7 mouse cellular contexts compared by ENCODE assay signal in genomic region chr3:94310491-94310890, GRCm38 (mm10). TPM values are rescaled to one million over a fixed set of nuclear protein-coding genes. Genes with fewer than 3 reads are reported as not detected.
A peak's percentile ranks its signal among the peaks of the same experiment; 100 is the strongest.
DNase-seq lines count a peak whose midpoint lies in the region; ATAC-seq and TF ChIP-seq lines count a peak whose summit lies in the region.

No protein-coding gene starts in this region.

- H3K9ac ChIP-seq in lung, postnatal 0 days (replicated peaks; ENCODE audit: low read depth): peak overlapping the region; percentile 51
- peak overlapping the region; percentile 41 for H3K9ac ChIP-seq in stomach, embryonic 14.5 days (replicated peaks; ENCODE audit: low read depth, low read length)

- H3K27me3 ChIP-seq in lung, postnatal 0 days (replicated peaks; ENCODE audit: insufficient read depth, low read length): no peaks in the 10 kb centered on the region
- H3K27me3 ChIP-seq in forebrain, embryonic 10.5 days (ENCODE audit: poor library complexity, severe bottlenecking): no peaks in the 10 kb centered on the region
- no peaks in the 10 kb centered on the region for H3K27me3 ChIP-seq in limb, embryonic 10.5 days (ENCODE audit: low read depth, poor library complexity, severe bottlenecking)
- H3K27me3 ChIP-seq in stomach, embryonic 14.5 days (ENCODE audit: control insufficient read depth, insufficient read depth, low read length): no peaks in the 10 kb centered on the region

- no peak for ATAC-seq in lung, postnatal 0 days
- ATAC-seq in stomach, embryonic 14.5 days (ENCODE audit: insufficient number of reproducible peaks, insufficient read depth, low FRiP score, low read depth): no peak
- ATAC-seq in megakaryocyte-erythroid progenitor cell, adult 5-6 weeks (replicated peaks; ENCODE audit: low FRiP score, low TSS enrichment, poor library complexity, severe bottlenecking): no peak

- H3K4me3 ChIP-seq in lung, postnatal 0 days (ENCODE audit: low read depth, low read length): peak overlapping the region; percentile 63
- H3K4me3 ChIP-seq in forebrain, embryonic 10.5 days: peak overlapping the region; percentile 67
- H3K4me3 ChIP-seq in limb, embryonic 10.5 days: peak overlapping the region; percentile 65
- H3K4me3 ChIP-seq in stomach, embryonic 14.5 days (ENCODE audit: low read depth, low read length): peak overlapping the region; percentile 54

- DNase-seq in lung, postnatal 0 days (ENCODE audit: low spot score): no peak
- DNase-seq in lung, postnatal 4 days: no peak
- DNase-seq in forebrain, embryonic 10.5 days (ENCODE audit: extremely low spot score, low spot score): no peak
- DNase-seq in limb, embryonic 10.5 days (ENCODE audit: low spot score): no peak
- DNase-seq in spleen, adult 12 weeks (ENCODE audit: low spot score): no peak

- no peak for TF ChIP-seq EP300 in lung, postnatal 0 days (IDR thresholded peaks at IDR 0.05)

- peak overlapping the region; percentile 65 for H3K4me2 ChIP-seq in lung, postnatal 0 days (replicated peaks; ENCODE audit: low read depth, low read length)
- H3K4me2 ChIP-seq in stomach, embryonic 14.5 days (replicated peaks; ENCODE audit: low read depth, low read length): peak overlapping the region; percentile 69

- peak overlapping the region; percentile 80 for H3K27ac ChIP-seq in lung, postnatal 0 days (ENCODE audit: low read length)
- peak overlapping the region; percentile 85 for H3K27ac ChIP-seq in forebrain, embryonic 10.5 days
- H3K27ac ChIP-seq in limb, embryonic 10.5 days: peak overlapping the region; percentile 78
- peak overlapping the region; percentile 81 for H3K27ac ChIP-seq in stomach, embryonic 14.5 days (ENCODE audit: low read length)

- no peaks in the 10 kb centered on the region for H3K36me3 ChIP-seq in lung, postnatal 0 days (ENCODE audit: insufficient read depth, low read length)
- H3K36me3 ChIP-seq in forebrain, embryonic 10.5 days (replicated peaks): no peaks in the 10 kb centered on the region
- H3K36me3 ChIP-seq in limb, embryonic 10.5 days: no peaks in the 10 kb centered on the region
- no peaks in the 10 kb centered on the region for H3K36me3 ChIP-seq in stomach, embryonic 14.5 days (ENCODE audit: control insufficient read depth, insufficient read depth, low read length)

- WGBS in lung, postnatal 0 days: 35% methylated on average over 7 of the region's 7 CpGs
- WGBS in forebrain, embryonic 10.5 days: 56% methylated on average over 7 of the region's 7 CpGs
- 49% methylated on average over 7 of the region's 7 CpGs for WGBS in limb, embryonic 10.5 days
- WGBS in stomach, embryonic 14.5 days: 44% methylated on average over 7 of the region's 7 CpGs

- no peaks in the 10 kb centered on the region for H3K9me3 ChIP-seq in lung, postnatal 0 days (ENCODE audit: low read length)
- H3K9me3 ChIP-seq in forebrain, embryonic 10.5 days: no peaks in the 10 kb centered on the region
- H3K9me3 ChIP-seq in limb, embryonic 10.5 days (replicated peaks): no peaks in the 10 kb centered on the region
- H3K9me3 ChIP-seq in stomach, embryonic 14.5 days (ENCODE audit: control insufficient read depth, low read depth, low read length): no peaks in the 10 kb centered on the region

- no peak for TF ChIP-seq CTCF in lung, postnatal 0 days (IDR thresholded peaks at IDR 0.05)

- H3K4me1 ChIP-seq in lung, postnatal 0 days (ENCODE audit: insufficient read depth, low read depth, low read length): no peaks in the 10 kb centered on the region
- H3K4me1 ChIP-seq in forebrain, embryonic 10.5 days: peaks cover 18% of the 10 kb centered on the region
- peaks cover 10% of the 10 kb centered on the region; the same call in 1 of the 2 replicates for H3K4me1 ChIP-seq in limb, embryonic 10.5 days
- no peaks in the 10 kb centered on the region for H3K4me1 ChIP-seq in stomach, embryonic 14.5 days (ENCODE audit: control insufficient read depth, insufficient read depth, low read length)

RNA-seq across cellular contexts. Expression of gene Them4, which starts 0.6 kb away (rescaled TPM):
- 7.6 and 7.7 TPM in 2 replicates for polyA plus RNA-seq in lung, postnatal 0 days (2015; fragmentation: Nextera tagmentation; extraction: Ambion mirVana)
- 6.7 and 8.1 TPM in 2 replicates for polyA plus RNA-seq in forebrain, embryonic 10.5 days (2016; fragmentation: Nextera tagmentation; extraction: Ambion mirVana)
- polyA plus RNA-seq in limb, embryonic 10.5 days (2016; fragmentation: Nextera tagmentation; extraction: Ambion mirVana): 7.2 and 7.7 TPM in 2 replicates
- 12.7 and 12.8 TPM in 2 replicates for polyA plus RNA-seq in stomach, embryonic 14.5 days (2014; fragmentation: Nextera tagmentation; extraction: Ambion mirVana)
- 2.9 and 4.3 TPM in 2 replicates for total RNA-seq in megakaryocyte-erythroid progenitor cell, adult 5-6 weeks (2014; fragmentation: Nextera tagmentation)
- total RNA-seq in megakaryocyte-erythroid progenitor cell, adult 5-6 weeks (2017): 0.38 and 4.8 TPM in 2 replicates

RNA-seq across cellular contexts. Expression of gene Them5, which starts 31.4 kb away (rescaled TPM):
- 2.9 and 3.2 TPM in 2 replicates for polyA plus RNA-seq in lung, postnatal 0 days (2015; fragmentation: Nextera tagmentation; extraction: Ambion mirVana)
- not detected in 2 replicates for polyA plus RNA-seq in forebrain, embryonic 10.5 days (2016; fragmentation: Nextera tagmentation; extraction: Ambion mirVana)
- not detected in 2 replicates for polyA plus RNA-seq in limb, embryonic 10.5 days (2016; fragmentation: Nextera tagmentation; extraction: Ambion mirVana)
- 1.4 and 1.6 TPM in 2 replicates for polyA plus RNA-seq in stomach, embryonic 14.5 days (2014; fragmentation: Nextera tagmentation; extraction: Ambion mirVana)
- total RNA-seq in megakaryocyte-erythroid progenitor cell, adult 5-6 weeks (2014; fragmentation: Nextera tagmentation): not detected in 2 replicates
- total RNA-seq in megakaryocyte-erythroid progenitor cell, adult 5-6 weeks (2017): not detected in 2 replicates

RNA-seq across cellular contexts. Expression of gene Gm4778, which starts 46.7 kb away (rescaled TPM):
- polyA plus RNA-seq in lung, postnatal 0 days (2015; fragmentation: Nextera tagmentation; extraction: Ambion mirVana): not detected in 2 replicates
- polyA plus RNA-seq in forebrain, embryonic 10.5 days (2016; fragmentation: Nextera tagmentation; extraction: Ambion mirVana): not detected in 2 replicates
- not detected in 2 replicates for polyA plus RNA-seq in limb, embryonic 10.5 days (2016; fragmentation: Nextera tagmentation; extraction: Ambion mirVana)
- polyA plus RNA-seq in stomach, embryonic 14.5 days (2014; fragmentation: Nextera tagmentation; extraction: Ambion mirVana): not detected in 2 replicates
- total RNA-seq in megakaryocyte-erythroid progenitor cell, adult 5-6 weeks (2014; fragmentation: Nextera tagmentation): not detected in 2 replicates
- not detected in 2 replicates for total RNA-seq in megakaryocyte-erythroid progenitor cell, adult 5-6 weeks (2017)

RNA-seq across cellular contexts. Expression of gene C2cd4d, which starts 51.7 kb away (rescaled TPM):
- 0.29 and 0.76 TPM in 2 replicates for polyA plus RNA-seq in lung, postnatal 0 days (2015; fragmentation: Nextera tagmentation; extraction: Ambion mirVana)
- polyA plus RNA-seq in forebrain, embryonic 10.5 days (2016; fragmentation: Nextera tagmentation; extraction: Ambion mirVana): 0.11 and 0.40 TPM in 2 replicates
- 0.15 and 0.54 TPM in 2 replicates for polyA plus RNA-seq in limb, embryonic 10.5 days (2016; fragmentation: Nextera tagmentation; extraction: Ambion mirVana)
- polyA plus RNA-seq in stomach, embryonic 14.5 days (2014; fragmentation: Nextera tagmentation; extraction: Ambion mirVana): 2.1 and 2.2 TPM in 2 replicates
- total RNA-seq in megakaryocyte-erythroid progenitor cell, adult 5-6 weeks (2014; fragmentation: Nextera tagmentation): not detected in 2 replicates
- not detected in 2 replicates for total RNA-seq in megakaryocyte-erythroid progenitor cell, adult 5-6 weeks (2017)
